Mouse (Mus musculus): Measurements from ENCODE around the gene H2-Q10. TPM values are rescaled to one million over a fixed set of nuclear protein-coding genes. Genes with fewer than 3 reads are reported as not detected.
"Not testable (repeated sequence)": the region's sequence is repeated elsewhere in the genome, so short reads cannot be mapped to it uniquely, and the experiment has no call there.

H2-Q10 gene
- polyA plus RNA-seq, 1 experiment: 8.3 TPM

GRCm38 (mm10) chr17:35460513-35461341, 9.2 kb upstream of the H2-Q10 start:
- not testable (repeated sequence) for H3K4me3 ChIP-seq (ENCODE audit: insufficient read depth, low read depth, low read length); H3K4me1 ChIP-seq (ENCODE audit: control insufficient read depth, insufficient read depth, low read length); H3K27me3 ChIP-seq (replicated peaks; ENCODE audit: control insufficient read depth, insufficient read depth, low read length); H3K36me3 ChIP-seq (ENCODE audit: control insufficient read depth, insufficient read depth, low read length); H3K27ac ChIP-seq (ENCODE audit: insufficient read depth, low read depth, low read length); DNase-seq
- 65% methylated on average over 3 of the region's 9 CpGs for WGBS

GRCm38 (mm10) chr17:35465651-35466050, 4.2 kb upstream of the H2-Q10 start:
- DNase-seq; H3K4me1 ChIP-seq (ENCODE audit: control insufficient read depth, insufficient read depth, low read length); H3K36me3 ChIP-seq (ENCODE audit: control insufficient read depth, insufficient read depth, low read length); H3K4me3 ChIP-seq (ENCODE audit: insufficient read depth, low read depth, low read length); H3K27ac ChIP-seq (ENCODE audit: insufficient read depth, low read depth, low read length); H3K27me3 ChIP-seq (replicated peaks; ENCODE audit: control insufficient read depth, insufficient read depth, low read length): not testable (repeated sequence)
- peak; percentile 58 for TF ChIP-seq CTCF (conservative IDR thresholded peaks at IDR 0.05; ENCODE audit: insufficient read depth, insufficient read length, low read depth, low read length)
- WGBS: 12% methylated on average over 8 of the region's 8 CpGs

DNA sequence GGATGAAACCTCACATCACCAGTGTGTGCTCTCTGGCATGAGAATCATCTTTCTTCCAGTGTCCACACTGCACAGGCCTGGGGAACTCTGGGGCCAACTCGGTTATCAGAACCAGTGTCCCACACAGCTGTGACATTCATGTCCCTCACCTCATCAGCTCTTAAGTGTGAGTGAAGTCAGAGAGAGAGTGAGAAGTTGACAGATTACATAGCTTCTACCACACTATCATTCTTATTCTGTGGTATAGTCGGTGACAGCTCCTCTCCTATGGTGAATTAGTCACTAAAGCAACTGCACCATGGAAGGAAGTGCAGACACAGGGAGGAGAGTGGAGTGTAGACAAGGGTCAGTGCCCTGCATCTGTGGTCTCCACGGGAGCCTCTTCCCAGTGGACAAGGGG, 953 bp upstream of the H2-Q10 start:
- H3K27ac ChIP-seq (ENCODE audit: insufficient read depth, low read depth, low read length): not testable (repeated sequence)
- 57% methylated on average over 3 of the region's 3 CpGs for WGBS

GRCm38 (mm10) chr17:35484066-35484465, 14.2 kb downstream of the H2-Q10 start:
- Histone ChIP-seq H3K4me3 (ENCODE audit: insufficient read depth, low read depth, low read length) (no peak overlapping the region), H3K4me1 (ENCODE audit: control insufficient read depth, insufficient read depth, low read length) (no peaks in the 10 kb centered on the region), H3K27me3 (replicated peaks; ENCODE audit: control insufficient read depth, insufficient read depth, low read length) (no peaks in the 10 kb centered on the region), H3K36me3 (ENCODE audit: control insufficient read depth, insufficient read depth, low read length) (no peaks in the 10 kb centered on the region), H3K27ac (ENCODE audit: insufficient read depth, low read depth, low read length) (no peak overlapping the region)
- peak; percentile 54 for DNase-seq
- WGBS: 2% methylated on average over 9 of the region's 9 CpGs
- TF ChIP-seq CTCF (conservative IDR thresholded peaks at IDR 0.05; ENCODE audit: insufficient read depth, insufficient read length, low read depth, low read length) (peak; percentile 93), POLR2A (IDR thresholded peaks at IDR 0.05; ENCODE audit: low read depth, low read length) (no peak)

More for the DNA sequence above, 953 bp upstream of the H2-Q10 start:
- not testable (repeated sequence) for H3K36me3 ChIP-seq (ENCODE audit: control insufficient read depth, insufficient read depth, low read length); H3K4me1 ChIP-seq (ENCODE audit: control insufficient read depth, insufficient read depth, low read length); H3K27me3 ChIP-seq (replicated peaks; ENCODE audit: control insufficient read depth, insufficient read depth, low read length); DNase-seq; H3K4me3 ChIP-seq (ENCODE audit: insufficient read depth, low read depth, low read length)

DNA sequence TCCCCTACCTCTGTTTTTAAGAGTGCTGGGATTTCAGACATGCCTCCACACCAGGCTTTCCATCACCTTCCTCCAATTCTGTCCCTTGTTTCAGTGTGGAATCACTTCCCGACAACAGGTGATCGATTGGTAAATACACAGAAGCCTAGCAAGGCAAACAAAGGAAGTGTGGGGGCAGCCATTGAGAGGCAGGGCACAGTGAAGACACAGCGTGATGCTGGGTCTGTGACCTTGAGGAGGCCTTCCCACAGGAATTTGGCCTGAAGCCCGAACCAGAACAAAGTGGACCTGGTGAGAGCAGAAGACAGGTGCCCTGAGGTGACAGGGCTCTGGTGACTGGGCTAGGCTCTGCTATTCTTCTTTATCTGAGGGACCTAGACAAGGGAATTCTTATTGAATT, 15.8 kb downstream of the H2-Q10 start:
- Histone ChIP-seq H3K4me3 (ENCODE audit: insufficient read depth, low read depth, low read length) (no peak overlapping the region), H3K27ac (ENCODE audit: insufficient read depth, low read depth, low read length) (no peak overlapping the region), H3K4me1 (ENCODE audit: control insufficient read depth, insufficient read depth, low read length) (no peaks in the 10 kb centered on the region), H3K27me3 (replicated peaks; ENCODE audit: control insufficient read depth, insufficient read depth, low read length) (no peaks in the 10 kb centered on the region), H3K36me3 (ENCODE audit: control insufficient read depth, insufficient read depth, low read length) (no peaks in the 10 kb centered on the region)
- DNase-seq: no peak
- 51% methylated on average over 4 of the region's 4 CpGs for WGBS
- TF ChIP-seq POLR2A (IDR thresholded peaks at IDR 0.05; ENCODE audit: low read depth, low read length): no peak
- TF ChIP-seq CTCF (conservative IDR thresholded peaks at IDR 0.05; ENCODE audit: insufficient read depth, insufficient read length, low read depth, low read length): no peak

GRCm38 (mm10) chr17:35486726-35487125, 16.8 kb downstream of the H2-Q10 start:
- H3K4me3 ChIP-seq (ENCODE audit: insufficient read depth, low read depth, low read length): no peak overlapping the region
- 67% methylated on average over 10 of the region's 10 CpGs for WGBS
- H3K27me3 ChIP-seq (replicated peaks; ENCODE audit: control insufficient read depth, insufficient read depth, low read length): no peaks in the 10 kb centered on the region
- no peak for TF ChIP-seq CTCF (conservative IDR thresholded peaks at IDR 0.05; ENCODE audit: insufficient read depth, insufficient read length, low read depth, low read length)
- no peak for TF ChIP-seq POLR2A (IDR thresholded peaks at IDR 0.05; ENCODE audit: low read depth, low read length)
- H3K27ac ChIP-seq (ENCODE audit: insufficient read depth, low read depth, low read length): no peak overlapping the region
- H3K4me1 ChIP-seq (ENCODE audit: control insufficient read depth, insufficient read depth, low read length): no peaks in the 10 kb centered on the region
- H3K36me3 ChIP-seq (ENCODE audit: control insufficient read depth, insufficient read depth, low read length): no peaks in the 10 kb centered on the region
- DNase-seq: no peak

DNA sequence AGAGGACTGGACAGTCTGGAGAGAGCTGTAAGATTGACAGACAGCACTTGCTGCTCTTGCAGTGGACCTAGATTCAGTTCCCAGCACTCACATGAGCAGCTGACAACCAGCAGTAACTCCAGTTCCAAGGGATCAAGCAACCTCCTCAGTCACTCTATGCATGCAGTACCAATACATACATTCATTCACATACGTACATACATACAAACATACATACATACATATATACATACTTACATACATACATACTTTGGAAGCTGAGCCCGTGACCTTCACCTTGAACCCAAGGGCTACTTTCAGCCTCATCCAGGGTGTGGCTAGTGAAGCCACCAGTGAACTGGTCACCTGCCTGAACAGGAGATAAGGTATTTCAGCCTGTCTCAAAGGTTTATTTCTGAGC, 18.2 kb downstream of the H2-Q10 start:
- no peaks in the 10 kb centered on the region for H3K36me3 ChIP-seq (ENCODE audit: control insufficient read depth, insufficient read depth, low read length)
- H3K27ac ChIP-seq (ENCODE audit: insufficient read depth, low read depth, low read length): no peak overlapping the region
- no peaks in the 10 kb centered on the region for H3K27me3 ChIP-seq (replicated peaks; ENCODE audit: control insufficient read depth, insufficient read depth, low read length)
- 96% methylated on average over 2 of the region's 2 CpGs for WGBS
- no peak for DNase-seq
- TF ChIP-seq POLR2A (IDR thresholded peaks at IDR 0.05; ENCODE audit: low read depth, low read length) (no peak), CTCF (conservative IDR thresholded peaks at IDR 0.05; ENCODE audit: insufficient read depth, insufficient read length, low read depth, low read length) (no peak)
- H3K4me3 ChIP-seq (ENCODE audit: insufficient read depth, low read depth, low read length): no peak overlapping the region
- H3K4me1 ChIP-seq (ENCODE audit: control insufficient read depth, insufficient read depth, low read length): no peaks in the 10 kb centered on the region

All from kidney, adult 2 months (tissue).